Mouse (Mus musculus): ENCODE measurements around the gene Arid3a. TPM values are rescaled to one million over a fixed set of nuclear protein-coding genes. Genes with fewer than 3 reads are reported as not detected.
"Not testable (repeated sequence)": the region's sequence is repeated elsewhere in the genome, so short reads cannot be mapped to it uniquely, and the experiment has no call there.

Arid3a gene
- polyA plus RNA-seq, 1 experiment, result 6.7 TPM

- H3K36me3 ChIP-seq (ENCODE audit: control insufficient read depth, insufficient read depth, low read length), result no peaks in the 10 kb centered on the region
- 0 out of 2 replicates have a peak, but pooled peaks cover 3% of the 10 kb centered on the region for H3K4me1 ChIP-seq (ENCODE audit: control insufficient read depth, insufficient read depth, low read length)
- peak; percentile 89 for DNase-seq
- TF ChIP-seq CTCF (conservative IDR thresholded peaks at IDR 0.05; ENCODE audit: insufficient read depth, insufficient read length, low read depth, low read length), result peak; percentile 86
- TF ChIP-seq POLR2A (IDR thresholded peaks at IDR 0.05; ENCODE audit: low read depth, low read length), result no peak
- no peaks in the 10 kb centered on the region for H3K27me3 ChIP-seq (replicated peaks; ENCODE audit: control insufficient read depth, insufficient read depth, low read length)
- WGBS, result 23% methylated on average over 22 of the region's 22 CpGs
- no peak overlapping the region for H3K4me3 ChIP-seq (ENCODE audit: insufficient read depth, low read depth, low read length)
- no peak overlapping the region for H3K27ac ChIP-seq (ENCODE audit: insufficient read depth, low read depth, low read length)
Observed at GRCm38 (mm10) chr10:79883297-79884084, 43.4 kb upstream of the Arid3a start.

GRCm38 (mm10) chr10:79884446-79884845 is 42.4 kb upstream of the Arid3a start:
- H3K4me1 ChIP-seq (ENCODE audit: control insufficient read depth, insufficient read depth, low read length), result 0 out of 2 replicates have a peak, but pooled peaks cover 3% of the 10 kb centered on the region
- no peak for TF ChIP-seq POLR2A (IDR thresholded peaks at IDR 0.05; ENCODE audit: low read depth, low read length)
- no peak for TF ChIP-seq CTCF (conservative IDR thresholded peaks at IDR 0.05; ENCODE audit: insufficient read depth, insufficient read length, low read depth, low read length)
- H3K27ac ChIP-seq (ENCODE audit: insufficient read depth, low read depth, low read length), result no peak overlapping the region
- H3K36me3 ChIP-seq (ENCODE audit: control insufficient read depth, insufficient read depth, low read length), result no peaks in the 10 kb centered on the region
- H3K27me3 ChIP-seq (replicated peaks; ENCODE audit: control insufficient read depth, insufficient read depth, low read length), result no peaks in the 10 kb centered on the region
- no peak overlapping the region for H3K4me3 ChIP-seq (ENCODE audit: insufficient read depth, low read depth, low read length)
- peak; percentile 92 for DNase-seq
- WGBS, result 26% methylated on average over 4 of the region's 4 CpGs

GRCm38 (mm10) chr10:79884938-79885337 is 41.9 kb upstream of the Arid3a start:
- not testable (repeated sequence) for H3K36me3 ChIP-seq (ENCODE audit: control insufficient read depth, insufficient read depth, low read length); DNase-seq; H3K4me1 ChIP-seq (ENCODE audit: control insufficient read depth, insufficient read depth, low read length); H3K27ac ChIP-seq (ENCODE audit: insufficient read depth, low read depth, low read length); H3K4me3 ChIP-seq (ENCODE audit: insufficient read depth, low read depth, low read length); H3K27me3 ChIP-seq (replicated peaks; ENCODE audit: control insufficient read depth, insufficient read depth, low read length)
- 52% methylated on average over 3 of the region's 3 CpGs for WGBS

- no peaks in the 10 kb centered on the region for H3K4me1 ChIP-seq (ENCODE audit: control insufficient read depth, insufficient read depth, low read length)
- H3K4me3 ChIP-seq (ENCODE audit: insufficient read depth, low read depth, low read length), result no peak within 1 kb of the TSS
- no peak within 1 kb of the TSS for H3K27ac ChIP-seq (ENCODE audit: insufficient read depth, low read depth, low read length)
- H3K36me3 ChIP-seq (ENCODE audit: control insufficient read depth, insufficient read depth, low read length), result no peaks in the 10 kb centered on the region
- no peak for DNase-seq
- H3K27me3 ChIP-seq (replicated peaks; ENCODE audit: control insufficient read depth, insufficient read depth, low read length), result no peaks in the 10 kb centered on the region
- WGBS, result 81% methylated on average over 6 of the region's 6 CpGs
- TF ChIP-seq CTCF (conservative IDR thresholded peaks at IDR 0.05; ENCODE audit: insufficient read depth, insufficient read length, low read depth, low read length) (no peak), POLR2A (IDR thresholded peaks at IDR 0.05; ENCODE audit: low read depth, low read length) (no peak)
Observed at GRCm38 (mm10) chr10:79886054-79886453, 40.8 kb upstream of the Arid3a start, which contains the start of gene Elane. Gene Elane, plus strand, starts transcription at chr10:79886247.

- Histone ChIP-seq H3K27me3 (replicated peaks; ENCODE audit: control insufficient read depth, insufficient read depth, low read length) (no peaks in the 10 kb centered on the region), H3K36me3 (ENCODE audit: control insufficient read depth, insufficient read depth, low read length) (no peaks in the 10 kb centered on the region), H3K4me1 (ENCODE audit: control insufficient read depth, insufficient read depth, low read length) (no peaks in the 10 kb centered on the region), H3K27ac (ENCODE audit: insufficient read depth, low read depth, low read length) (no peak overlapping the region), H3K4me3 (ENCODE audit: insufficient read depth, low read depth, low read length) (no peak overlapping the region)
- DNase-seq, result no peak
- 89% methylated on average over 8 of the region's 8 CpGs for WGBS
- TF ChIP-seq POLR2A (IDR thresholded peaks at IDR 0.05; ENCODE audit: low read depth, low read length), result no peak
- no peak for TF ChIP-seq CTCF (conservative IDR thresholded peaks at IDR 0.05; ENCODE audit: insufficient read depth, insufficient read length, low read depth, low read length)
Observed at GRCm38 (mm10) chr10:79886611-79887010, 40.2 kb upstream of the Arid3a start.

GRCm38 (mm10) chr10:79889386-79889785 is 37.5 kb upstream of the Arid3a start:
- Histone ChIP-seq H3K27ac (ENCODE audit: insufficient read depth, low read depth, low read length) (no peak overlapping the region), H3K36me3 (ENCODE audit: control insufficient read depth, insufficient read depth, low read length) (no peaks in the 10 kb centered on the region), H3K4me1 (ENCODE audit: control insufficient read depth, insufficient read depth, low read length) (no peaks in the 10 kb centered on the region), H3K4me3 (ENCODE audit: insufficient read depth, low read depth, low read length) (no peak overlapping the region), H3K27me3 (replicated peaks; ENCODE audit: control insufficient read depth, insufficient read depth, low read length) (no peaks in the 10 kb centered on the region)
- WGBS, result 21% methylated on average over 2 of the region's 2 CpGs
- DNase-seq, result peak; percentile 86
- no peak for TF ChIP-seq CTCF (conservative IDR thresholded peaks at IDR 0.05; ENCODE audit: insufficient read depth, insufficient read length, low read depth, low read length)
- no peak for TF ChIP-seq POLR2A (IDR thresholded peaks at IDR 0.05; ENCODE audit: low read depth, low read length)

GRCm38 (mm10) chr10:79890670-79891069 is 36.2 kb upstream of the Arid3a start, which contains the start of gene Cfd:
Gene Cfd, plus strand, starts transcription at chr10:79890853.
- no peak for DNase-seq
- no peak within 1 kb of the TSS for H3K4me3 ChIP-seq (ENCODE audit: insufficient read depth, low read depth, low read length)
- TF ChIP-seq POLR2A (IDR thresholded peaks at IDR 0.05; ENCODE audit: low read depth, low read length) (no peak), CTCF (conservative IDR thresholded peaks at IDR 0.05; ENCODE audit: insufficient read depth, insufficient read length, low read depth, low read length) (no peak)
- 47% methylated on average over 5 of the region's 5 CpGs for WGBS
- no peaks in the 10 kb centered on the region for H3K4me1 ChIP-seq (ENCODE audit: control insufficient read depth, insufficient read depth, low read length)
- H3K27me3 ChIP-seq (replicated peaks; ENCODE audit: control insufficient read depth, insufficient read depth, low read length), result no peaks in the 10 kb centered on the region
- H3K36me3 ChIP-seq (ENCODE audit: control insufficient read depth, insufficient read depth, low read length), result no peaks in the 10 kb centered on the region
- no peak within 1 kb of the TSS for H3K27ac ChIP-seq (ENCODE audit: insufficient read depth, low read depth, low read length)
